Mouse (Mus musculus): ENCODE measurements at regions not wholly inside any gene's neighbourhood (a gene's known extent, or its start where the extent isn't known, plus 50 kb on each side); places are given as distances from the start of the nearest gene placed in this dataset.
A peak's percentile ranks its signal among the peaks of the same experiment; 100 is the strongest.
"Not testable (repeated sequence)": the region's sequence is repeated elsewhere in the genome, so short reads cannot be mapped to it uniquely, and the experiment has no call there.

GRCm38 (mm10) chr8:20030131-20030530, 126.9 kb downstream of the Gm31371 start:
- H3K4me2 ChIP-seq; H3K4me3 ChIP-seq (replicated peaks); H3K27ac ChIP-seq (replicated peaks); H3K27me3 ChIP-seq (replicated peaks); H3K36me3 ChIP-seq; ATAC-seq (ENCODE audit: low FRiP score); H3K9ac ChIP-seq (replicated peaks); H3K9me3 ChIP-seq (replicated peaks); H3K4me1 ChIP-seq: not testable (repeated sequence)
- WGBS = 84% methylated on average over 2 of the region's 2 CpGs

- not testable (repeated sequence) for H3K36me3 ChIP-seq; H3K27ac ChIP-seq (replicated peaks); H3K9ac ChIP-seq (replicated peaks); H3K27me3 ChIP-seq (replicated peaks); ATAC-seq (ENCODE audit: low FRiP score); H3K4me1 ChIP-seq; H3K9me3 ChIP-seq (replicated peaks); H3K4me3 ChIP-seq (replicated peaks); H3K4me2 ChIP-seq
- 83% methylated on average over 2 of the region's 3 CpGs for WGBS
Measured at GRCm38 (mm10) chr8:20057626-20058025, 154.4 kb downstream of the Gm31371 start.

GRCm38 (mm10) chr8:20098121-20098520, 194.9 kb downstream of the Gm31371 start:
- not testable (repeated sequence) for H3K4me1 ChIP-seq; H3K4me2 ChIP-seq; ATAC-seq (ENCODE audit: low FRiP score); H3K27me3 ChIP-seq (replicated peaks); H3K4me3 ChIP-seq (replicated peaks); H3K9me3 ChIP-seq (replicated peaks); H3K36me3 ChIP-seq; H3K27ac ChIP-seq (replicated peaks); H3K9ac ChIP-seq (replicated peaks)
- WGBS = 84% methylated on average over 5 of the region's 5 CpGs

- no CpG with 5 or more reads among the region's 1 CpGs for WGBS
- H3K27me3 ChIP-seq (replicated peaks); H3K4me1 ChIP-seq; H3K4me3 ChIP-seq (replicated peaks); H3K9me3 ChIP-seq (replicated peaks); H3K9ac ChIP-seq (replicated peaks); H3K4me2 ChIP-seq; ATAC-seq (ENCODE audit: low FRiP score); H3K27ac ChIP-seq (replicated peaks); H3K36me3 ChIP-seq: not testable (repeated sequence)
Measured at GRCm38 (mm10) chr8:20100241-20100640, 197.0 kb downstream of the Gm31371 start.

- not testable (repeated sequence) for H3K9me3 ChIP-seq (replicated peaks); H3K36me3 ChIP-seq; H3K27ac ChIP-seq (replicated peaks); H3K4me2 ChIP-seq; H3K4me1 ChIP-seq; H3K4me3 ChIP-seq (replicated peaks); ATAC-seq (ENCODE audit: low FRiP score); H3K9ac ChIP-seq (replicated peaks); H3K27me3 ChIP-seq (replicated peaks)
- WGBS = no CpG with 5 or more reads among the region's 2 CpGs
Measured at GRCm38 (mm10) chr8:20102374-20102773, 199.2 kb downstream of the Gm31371 start.

GRCm38 (mm10) chr8:20107154-20107553, 204.0 kb downstream of the Gm31371 start:
- H3K27me3 ChIP-seq (replicated peaks); ATAC-seq (ENCODE audit: low FRiP score); H3K9ac ChIP-seq (replicated peaks); H3K9me3 ChIP-seq (replicated peaks); H3K36me3 ChIP-seq; H3K4me3 ChIP-seq (replicated peaks); H3K4me2 ChIP-seq; H3K4me1 ChIP-seq; H3K27ac ChIP-seq (replicated peaks): not testable (repeated sequence)
- WGBS = 86% methylated on average over 1 of the region's 2 CpGs

- H3K4me1 ChIP-seq; H3K36me3 ChIP-seq; H3K4me3 ChIP-seq (replicated peaks); ATAC-seq (ENCODE audit: low FRiP score); H3K4me2 ChIP-seq; H3K9me3 ChIP-seq (replicated peaks); H3K27me3 ChIP-seq (replicated peaks); H3K27ac ChIP-seq (replicated peaks); H3K9ac ChIP-seq (replicated peaks): not testable (repeated sequence)
- WGBS = 79% methylated on average over 2 of the region's 2 CpGs
Measured at GRCm38 (mm10) chr8:20116785-20117184, 213.6 kb downstream of the Gm31371 start.

- ATAC-seq (ENCODE audit: low FRiP score); H3K27me3 ChIP-seq (replicated peaks); H3K9me3 ChIP-seq (replicated peaks); H3K9ac ChIP-seq (replicated peaks); H3K4me1 ChIP-seq; H3K36me3 ChIP-seq; H3K4me2 ChIP-seq; H3K27ac ChIP-seq (replicated peaks); H3K4me3 ChIP-seq (replicated peaks): not testable (repeated sequence)
- WGBS = 84% methylated on average over 4 of the region's 4 CpGs
Measured at GRCm38 (mm10) chr8:20119581-20119980, 216.4 kb downstream of the Gm31371 start.

- not testable (repeated sequence) for H3K27ac ChIP-seq (replicated peaks); H3K4me1 ChIP-seq; ATAC-seq (ENCODE audit: low FRiP score); H3K36me3 ChIP-seq; H3K4me3 ChIP-seq (replicated peaks); H3K4me2 ChIP-seq; H3K9ac ChIP-seq (replicated peaks); H3K27me3 ChIP-seq (replicated peaks); H3K9me3 ChIP-seq (replicated peaks)
- 96% methylated on average over 2 of the region's 2 CpGs for WGBS
Measured at GRCm38 (mm10) chr8:20120186-20120585, 217.0 kb downstream of the Gm31371 start.

GRCm38 (mm10) chr8:20121391-20121909, 218.3 kb downstream of the Gm31371 start:
- not testable (repeated sequence) for H3K4me3 ChIP-seq (replicated peaks); H3K4me2 ChIP-seq; H3K9me3 ChIP-seq (replicated peaks); ATAC-seq (ENCODE audit: low FRiP score); H3K9ac ChIP-seq (replicated peaks); H3K27me3 ChIP-seq (replicated peaks); H3K36me3 ChIP-seq; H3K4me1 ChIP-seq; H3K27ac ChIP-seq (replicated peaks)
- WGBS = 96% methylated on average over 10 of the region's 11 CpGs

GRCm38 (mm10) chr8:20122067-20122925, 219.1 kb downstream of the Gm31371 start:
- Histone ChIP-seq H3K27ac (replicated peaks) (peak overlapping the region; percentile 77), H3K9ac (replicated peaks) (peak overlapping the region; percentile 62), H3K4me3 (replicated peaks) (peak overlapping the region; percentile 52), H3K4me2 (peak overlapping the region; percentile 43)
- ATAC-seq (ENCODE audit: low FRiP score) = peak; percentile 100
- H3K9me3 ChIP-seq (replicated peaks); H3K27me3 ChIP-seq (replicated peaks); H3K36me3 ChIP-seq; H3K4me1 ChIP-seq: not testable (repeated sequence)
- 12% methylated on average over 63 of the region's 72 CpGs for WGBS

- not testable (repeated sequence) for H3K4me3 ChIP-seq (replicated peaks); H3K9ac ChIP-seq (replicated peaks); H3K36me3 ChIP-seq; ATAC-seq (ENCODE audit: low FRiP score); H3K4me1 ChIP-seq; H3K9me3 ChIP-seq (replicated peaks); H3K27me3 ChIP-seq (replicated peaks); H3K27ac ChIP-seq (replicated peaks)
- peak overlapping the region; percentile 39 for H3K4me2 ChIP-seq
- WGBS = 93% methylated on average over 5 of the region's 5 CpGs
Measured at GRCm38 (mm10) chr8:20123545-20123944, 220.4 kb downstream of the Gm31371 start.
